9 mouse cellular contexts compared by ENCODE assay signal in genomic region chr4:153907573-153907972, GRCm38 (mm10). TPM values are rescaled to one million over a fixed set of nuclear protein-coding genes. Genes with fewer than 3 reads are reported as not detected.
A peak's percentile ranks its signal among the peaks of the same experiment; 100 is the strongest.
DNase-seq lines count a peak whose midpoint lies in the region; ATAC-seq and TF ChIP-seq lines count a peak whose summit lies in the region.
"Had no signal": no experiment of that assay in that cellular context is flagged by ENCODE, and none has a peak within 500 bp of the region (broad histone marks: within the 10 kb centered on the region; RNA-seq: fewer than 3 reads in every experiment).

No protein-coding gene starts in this region.

- no peaks in the 10 kb centered on the region for H3K27me3 ChIP-seq in forebrain, embryonic 14.5 days (replicated peaks; ENCODE audit: control insufficient read depth, insufficient read depth, low read length)
- no peaks in the 10 kb centered on the region; the same call in 1 of the 2 replicates for H3K27me3 ChIP-seq in forebrain, postnatal 0 days (ENCODE audit: insufficient read depth, low read length)
- H3K27me3 ChIP-seq in kidney, postnatal 0 days (ENCODE audit: insufficient read depth, low read length): no peaks in the 10 kb centered on the region
- H3K27me3 ChIP-seq: neural tube, embryonic 13.5 days had no signal

- H3K4me2 ChIP-seq in forebrain, embryonic 14.5 days (ENCODE audit: low read length): no peak overlapping the region
- no peak overlapping the region for H3K4me2 ChIP-seq in forebrain, postnatal 0 days (ENCODE audit: low read depth)
- H3K4me2 ChIP-seq in kidney, postnatal 0 days (ENCODE audit: low read length): no peak overlapping the region
- H3K4me2 ChIP-seq: neural tube, embryonic 13.5 days had no signal

- DNase-seq in forebrain, embryonic 14.5 days (ENCODE audit: low spot score): peak; percentile 40
- no peak for DNase-seq in forebrain, postnatal 0 days
- DNase-seq in ovary, postnatal 10 days (ENCODE audit: low spot score): peak; percentile 6
- no peak for DNase-seq in ovary, adult 18-20 months (ENCODE audit: low spot score)
- DNase-seq in kidney, postnatal 0 days (ENCODE audit: low spot score): peak; percentile 78
- DNase-seq in ovary, postnatal 36 days (ENCODE audit: low spot score): peak; percentile 9
- no peak for DNase-seq in layer of hippocampus, adult 18-20 months (ENCODE audit: low spot score in 2 of 2)
- no peak for DNase-seq in left cerebral cortex, postnatal 14 days (ENCODE audit: low spot score in 2 of 2)

- no peak overlapping the region for H3K9ac ChIP-seq in forebrain, embryonic 14.5 days (ENCODE audit: low read length)
- H3K9ac ChIP-seq in forebrain, postnatal 0 days: no peak overlapping the region
- H3K9ac ChIP-seq in kidney, postnatal 0 days (ENCODE audit: low read depth, low read length): no peak overlapping the region
- H3K9ac ChIP-seq: neural tube, embryonic 13.5 days had no signal

- 19% methylated on average over 11 of the region's 11 CpGs for WGBS in forebrain, embryonic 14.5 days
- WGBS in forebrain, postnatal 0 days: 22% methylated on average over 11 of the region's 11 CpGs
- WGBS in kidney, postnatal 0 days: 9% methylated on average over 11 of the region's 11 CpGs

- H3K9me3 ChIP-seq in forebrain, embryonic 14.5 days (replicated peaks; ENCODE audit: control insufficient read depth, low read length): no peaks in the 10 kb centered on the region
- no peaks in the 10 kb centered on the region for H3K9me3 ChIP-seq in forebrain, postnatal 0 days (ENCODE audit: low read length)
- H3K9me3 ChIP-seq in kidney, postnatal 0 days (replicated peaks; ENCODE audit: low read length): no peaks in the 10 kb centered on the region
- H3K9me3 ChIP-seq: neural tube, embryonic 13.5 days had no signal

- H3K27ac ChIP-seq in forebrain, embryonic 14.5 days (ENCODE audit: low read depth, low read length): no peak overlapping the region
- no peak overlapping the region for H3K27ac ChIP-seq in forebrain, postnatal 0 days (ENCODE audit: low read depth, low read length)
- no peak overlapping the region for H3K27ac ChIP-seq in kidney, postnatal 0 days
- H3K27ac ChIP-seq: neural tube, embryonic 13.5 days had no signal

- no peaks in the 10 kb centered on the region for H3K4me1 ChIP-seq in forebrain, embryonic 14.5 days (ENCODE audit: control insufficient read depth, insufficient read depth, low read length)
- H3K4me1 ChIP-seq in forebrain, postnatal 0 days (ENCODE audit: insufficient read depth): no peaks in the 10 kb centered on the region
- H3K4me1 ChIP-seq in kidney, postnatal 0 days (replicated peaks; ENCODE audit: insufficient read depth, low read length): no peaks in the 10 kb centered on the region

- no peaks in the 10 kb centered on the region for H3K36me3 ChIP-seq in forebrain, embryonic 14.5 days (ENCODE audit: control insufficient read depth, insufficient read depth, low read length)
- no peaks in the 10 kb centered on the region for H3K36me3 ChIP-seq in forebrain, postnatal 0 days (ENCODE audit: insufficient read depth)
- H3K36me3 ChIP-seq in kidney, postnatal 0 days (ENCODE audit: insufficient read depth, low read length): no peaks in the 10 kb centered on the region
- H3K36me3 ChIP-seq: neural tube, embryonic 13.5 days had no signal

- ATAC-seq in forebrain, embryonic 14.5 days: no peak
- no peak; the same call in 1 of the 2 replicates for ATAC-seq in forebrain, postnatal 0 days
- ATAC-seq in kidney, postnatal 0 days (replicated peaks; ENCODE audit: low FRiP score, low read depth): no peak

- intact Hi-C loops in left cerebral cortex, postnatal 14 days (cut with DNase I): no loop called here

- H3K4me3 ChIP-seq in forebrain, embryonic 14.5 days (ENCODE audit: low read depth, low read length): no peak overlapping the region
- H3K4me3 ChIP-seq in forebrain, postnatal 0 days (ENCODE audit: low read depth, low read length): no peak overlapping the region
- H3K4me3 ChIP-seq in kidney, postnatal 0 days (replicated peaks; ENCODE audit: low read depth, low read length): no peak overlapping the region
- H3K4me3 ChIP-seq: neural tube, embryonic 13.5 days had no signal

- TF ChIP-seq CTCF in forebrain, postnatal 0 days (IDR thresholded peaks at IDR 0.05; ENCODE audit: low read depth): no peak
- TF ChIP-seq CTCF in kidney, postnatal 0 days (IDR thresholded peaks at IDR 0.05; ENCODE audit: low read depth): no peak

RNA-seq across cellular contexts. Expression of gene A430005L14Rik, which starts 49.5 kb away (rescaled TPM):
- 71.3 and 78.3 TPM in 2 replicates for polyA plus RNA-seq in forebrain, embryonic 14.5 days (2014; fragmentation: Nextera tagmentation; extraction: Ambion mirVana)
- total RNA-seq in forebrain, postnatal 0 days (2014; rRNA removed): 38.6 and 46.4 TPM in 2 replicates
- polyA plus RNA-seq in forebrain, postnatal 0 days (2015; fragmentation: Nextera tagmentation; extraction: Ambion mirVana): 47.6 and 50.9 TPM in 2 replicates
- polyA plus RNA-seq in kidney, postnatal 0 days (2015; fragmentation: Nextera tagmentation; extraction: Ambion mirVana): 93.3 and 94.8 TPM in 2 replicates
- 10 to 100 TPM; 24.6 to 25.5 TPM for total RNA-seq in layer of hippocampus, adult 18-20 months (2021)
- 10 to 100 TPM; 22.1 to 23.2 TPM for total RNA-seq in left cerebral cortex, postnatal 14 days (2021)

Comparison
In these comparisons a context has a peak if more than half of its experiments do, and no peak if none do; other contexts are left out.
1. DNase-seq: peak in forebrain, embryonic 14.5 days (single experiment), ovary, postnatal 10 days (single experiment), kidney, postnatal 0 days (single experiment) and ovary, postnatal 36 days (single experiment); none in forebrain, postnatal 0 days (single experiment), ovary, adult 18-20 months (single experiment), layer of hippocampus, adult 18-20 months (0 of 2) and left cerebral cortex, postnatal 14 days (0 of 2).